In the genomic region with DNA sequence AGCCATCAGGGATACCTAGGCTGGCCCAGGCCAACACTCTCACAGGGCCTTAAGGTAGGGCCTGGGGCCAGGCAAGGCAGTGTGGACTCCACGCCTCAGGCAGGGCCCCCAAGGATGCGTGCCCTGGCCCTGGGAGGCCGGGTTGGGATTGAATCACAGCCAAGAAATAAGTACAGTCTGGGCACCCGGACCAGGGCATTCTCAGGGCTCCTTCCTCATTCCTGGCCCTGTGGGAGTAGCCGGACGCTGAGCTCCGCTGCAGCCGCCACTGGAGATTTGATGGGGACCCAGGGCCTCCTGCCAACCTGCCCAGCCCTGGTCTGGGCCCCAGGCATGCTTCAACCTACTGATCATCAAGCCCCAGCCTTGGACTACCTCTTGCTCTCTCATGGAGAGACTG, we compare ENCODE assay signal across 12 mouse cellular contexts. TPM values are rescaled to one million over a fixed set of nuclear protein-coding genes. Genes with fewer than 3 reads are reported as not detected.
DNase-seq lines count a peak whose midpoint lies in the region; ATAC-seq and TF ChIP-seq lines count a peak whose summit lies in the region.
"Had no signal": no experiment of that assay in that cellular context is flagged by ENCODE, and none has a peak within 500 bp of the region (broad histone marks: within the 10 kb centered on the region; RNA-seq: fewer than 3 reads in every experiment).

No protein-coding gene starts in this region.

- H3K9ac ChIP-seq in hindbrain, embryonic 11.5 days (ENCODE audit: low read depth, low read length): no peak overlapping the region
- no peak overlapping the region for H3K9ac ChIP-seq in midbrain, embryonic 11.5 days (ENCODE audit: low read length)
- H3K9ac ChIP-seq: heart, embryonic 12.5 days; liver, embryonic 14.5 days had no signal

- peaks cover 27% of the 10 kb centered on the region for H3K4me1 ChIP-seq in hindbrain, embryonic 10.5 days (replicated peaks)
- no peaks in the 10 kb centered on the region for H3K4me1 ChIP-seq in hindbrain, embryonic 11.5 days (replicated peaks; ENCODE audit: control insufficient read depth, insufficient read depth, low read length)
- peaks cover 5% of the 10 kb centered on the region; the same call in 1 of the 2 replicates for H3K4me1 ChIP-seq in kidney, adult 2 months (ENCODE audit: control insufficient read depth, insufficient read depth, low read length)
- no peaks in the 10 kb centered on the region for H3K4me1 ChIP-seq in thymus, adult 2 months (replicated peaks; ENCODE audit: control insufficient read depth, insufficient read depth, low read length)
- no peaks in the 10 kb centered on the region for H3K4me1 ChIP-seq in midbrain, embryonic 11.5 days (ENCODE audit: control insufficient read depth, insufficient read depth, low read length)

- WGBS in hindbrain, embryonic 10.5 days: 87% methylated on average over 8 of the region's 8 CpGs
- 87% methylated on average over 8 of the region's 8 CpGs for WGBS in hindbrain, embryonic 11.5 days
- WGBS in kidney, adult 2 months: 25% methylated on average over 8 of the region's 8 CpGs
- 81% methylated on average over 8 of the region's 8 CpGs for WGBS in thymus, adult 2 months
- 93% methylated on average over 8 of the region's 8 CpGs for WGBS in midbrain, embryonic 11.5 days

- peaks cover 53% of the 10 kb centered on the region for H3K36me3 ChIP-seq in hindbrain, embryonic 10.5 days
- peaks cover 3% of the 10 kb centered on the region; the same call in 1 of the 2 replicates for H3K36me3 ChIP-seq in hindbrain, embryonic 11.5 days (ENCODE audit: control insufficient read depth, insufficient read depth, low read length)
- no peaks in the 10 kb centered on the region for H3K36me3 ChIP-seq in kidney, adult 2 months (ENCODE audit: control insufficient read depth, insufficient read depth, low read length)
- H3K36me3 ChIP-seq in thymus, adult 2 months (ENCODE audit: control insufficient read depth, insufficient read depth, low read length): no peaks in the 10 kb centered on the region
- no peaks in the 10 kb centered on the region; the same call in 1 of the 2 replicates for H3K36me3 ChIP-seq in midbrain, embryonic 11.5 days (ENCODE audit: control insufficient read depth, insufficient read depth, low read length)
- H3K36me3 ChIP-seq: heart, embryonic 12.5 days had no signal

- H3K27ac ChIP-seq in hindbrain, embryonic 10.5 days: peak overlapping the region; percentile 30; the same call in 1 of the 2 replicates
- H3K27ac ChIP-seq in hindbrain, embryonic 11.5 days (ENCODE audit: low read depth, low read length): no peak overlapping the region
- peak overlapping the region; percentile 71 for H3K27ac ChIP-seq in kidney, adult 2 months (ENCODE audit: insufficient read depth, low read depth, low read length)
- no peak overlapping the region for H3K27ac ChIP-seq in thymus, adult 2 months (ENCODE audit: control insufficient read depth, insufficient read depth, low read length)
- H3K27ac ChIP-seq in midbrain, embryonic 11.5 days (ENCODE audit: low read depth, low read length): no peak overlapping the region
- H3K27ac ChIP-seq: gastrocnemius, adult 2 months; liver, embryonic 14.5 days had no signal

- H3K27me3 ChIP-seq in hindbrain, embryonic 10.5 days (ENCODE audit: insufficient read depth, poor library complexity, severe bottlenecking): peaks cover 40% of the 10 kb centered on the region
- no peaks in the 10 kb centered on the region for H3K27me3 ChIP-seq in hindbrain, embryonic 11.5 days (ENCODE audit: control insufficient read depth, insufficient read depth, low read length)
- no peaks in the 10 kb centered on the region for H3K27me3 ChIP-seq in kidney, adult 2 months (replicated peaks; ENCODE audit: control insufficient read depth, insufficient read depth, low read length)
- H3K27me3 ChIP-seq in thymus, adult 2 months (ENCODE audit: control insufficient read depth, insufficient read depth, low read length): no peaks in the 10 kb centered on the region
- H3K27me3 ChIP-seq in midbrain, embryonic 11.5 days (ENCODE audit: control insufficient read depth, insufficient read depth, low read length): no peaks in the 10 kb centered on the region

- no peak for TF ChIP-seq CTCF in kidney, adult 2 months (conservative IDR thresholded peaks at IDR 0.05; ENCODE audit: insufficient read depth, insufficient read length, low read depth, low read length)
- TF ChIP-seq CTCF in thymus, adult 2 months (IDR thresholded peaks at IDR 0.05; ENCODE audit: borderline replicate concordance, control insufficient read depth, extremely low read depth, insufficient read depth, low read length, poor library complexity): no peak

- no peak overlapping the region for H3K4me2 ChIP-seq in hindbrain, embryonic 11.5 days (replicated peaks; ENCODE audit: low read depth, low read length)
- H3K4me2 ChIP-seq in midbrain, embryonic 11.5 days: no peak overlapping the region
- H3K4me2 ChIP-seq: heart, embryonic 12.5 days had no signal

- H3K9me3 ChIP-seq in hindbrain, embryonic 10.5 days: no peaks in the 10 kb centered on the region
- H3K9me3 ChIP-seq in hindbrain, embryonic 11.5 days (ENCODE audit: control insufficient read depth, low read length): no peaks in the 10 kb centered on the region
- no peaks in the 10 kb centered on the region for H3K9me3 ChIP-seq in midbrain, embryonic 11.5 days (ENCODE audit: control insufficient read depth, low read length)
- H3K9me3 ChIP-seq: heart, embryonic 12.5 days had no signal

- no peak for TF ChIP-seq POLR2A in kidney, adult 2 months (IDR thresholded peaks at IDR 0.05; ENCODE audit: low read depth, low read length)
- TF ChIP-seq POLR2A in thymus, adult 2 months (IDR thresholded peaks at IDR 0.05; ENCODE audit: control insufficient read depth, extremely low read depth, insufficient read depth, low read length, poor library complexity): no peak

- no peak for DNase-seq in hindbrain, embryonic 10.5 days (ENCODE audit: low spot score)
- DNase-seq in hindbrain, embryonic 11.5 days (ENCODE audit: low spot score): no peak
- peak; percentile 72 for DNase-seq in kidney, adult 2 months
- peak; percentile 53 to 83 for DNase-seq in kidney, postnatal 25 days
- peak; percentile 55 to 83 for DNase-seq in lung, postnatal 4 days
- DNase-seq in thymus, adult 2 months: no peak
- no peak for DNase-seq in midbrain, embryonic 11.5 days (ENCODE audit: low spot score, missing footprints)
- DNase-seq in right cerebral cortex, postnatal 4 days: no peak
- DNase-seq: gastrocnemius, adult 2 months had no signal

- no peak overlapping the region for H3K4me3 ChIP-seq in hindbrain, embryonic 10.5 days
- no peak overlapping the region for H3K4me3 ChIP-seq in hindbrain, embryonic 11.5 days (ENCODE audit: low read depth, low read length)
- H3K4me3 ChIP-seq in kidney, adult 2 months (ENCODE audit: insufficient read depth, low read depth, low read length): no peak overlapping the region
- H3K4me3 ChIP-seq in thymus, adult 2 months (ENCODE audit: control insufficient read depth, insufficient read depth, low read length): no peak overlapping the region
- H3K4me3 ChIP-seq in midbrain, embryonic 11.5 days (ENCODE audit: low read depth, low read length): no peak overlapping the region
- H3K4me3 ChIP-seq: gastrocnemius, adult 2 months; heart, embryonic 12.5 days had no signal

- ATAC-seq in hindbrain, embryonic 11.5 days (ENCODE audit: low FRiP score): no peak
- no peak for ATAC-seq in midbrain, embryonic 11.5 days (ENCODE audit: low FRiP score)

RNA-seq across cellular contexts. Expression of gene 7530416G11Rik, which starts 31.2 kb away (rescaled TPM):
- not detected in 2 replicates for polyA plus RNA-seq in hindbrain, embryonic 10.5 days (2016; fragmentation: Nextera tagmentation; extraction: Ambion mirVana)
- polyA plus RNA-seq in hindbrain, embryonic 11.5 days (2014; fragmentation: Nextera tagmentation; extraction: Ambion mirVana): not detected in 2 replicates
- not detected in 2 replicates for polyA plus RNA-seq in kidney, adult 2 months (2012; rRNA removed)
- not detected in 2 replicates for polyA plus RNA-seq in thymus, adult 2 months (2012; rRNA removed)
- not detected in 2 replicates for polyA plus RNA-seq in midbrain, embryonic 11.5 days (2014; fragmentation: Nextera tagmentation; extraction: Ambion mirVana)
- polyA plus RNA-seq: heart, embryonic 12.5 days; intestine, embryonic 14.5 days; liver, embryonic 14.5 days had no signal

RNA-seq across cellular contexts. Expression of gene Wnt7b, which starts 48.1 kb away (rescaled TPM):
- polyA plus RNA-seq in hindbrain, embryonic 10.5 days (2016; fragmentation: Nextera tagmentation; extraction: Ambion mirVana): 52.3 and 127 TPM in 2 replicates
- 61.6 and 79.7 TPM in 2 replicates for polyA plus RNA-seq in hindbrain, embryonic 11.5 days (2014; fragmentation: Nextera tagmentation; extraction: Ambion mirVana)
- polyA plus RNA-seq in kidney, adult 2 months (2012; rRNA removed): 12.8 and 14.2 TPM in 2 replicates
- 3.4 and 3.8 TPM in 2 replicates for polyA plus RNA-seq in thymus, adult 2 months (2012; rRNA removed)
- 38.5 and 44.3 TPM in 2 replicates for polyA plus RNA-seq in midbrain, embryonic 11.5 days (2014; fragmentation: Nextera tagmentation; extraction: Ambion mirVana)

Comparison
In these comparisons a context has a peak if more than half of its experiments do, and no peak if none do; other contexts are left out.
1. H3K27ac ChIP-seq: peak in hindbrain, embryonic 10.5 days (single experiment) and kidney, adult 2 months (single experiment); none in hindbrain, embryonic 11.5 days (single experiment), thymus, adult 2 months (single experiment) and midbrain, embryonic 11.5 days (single experiment).
2. DNase-seq: peak in kidney, adult 2 months (single experiment), kidney, postnatal 25 days (2 of 2) and lung, postnatal 4 days (2 of 2); none in hindbrain, embryonic 10.5 days (single experiment), hindbrain, embryonic 11.5 days (single experiment), thymus, adult 2 months (single experiment), midbrain, embryonic 11.5 days (single experiment) and right cerebral cortex, postnatal 4 days (single experiment).